Mouse (Mus musculus) olfactory bulb, adult 2 months (tissue): ENCODE results near the gene Atp11c. TPM values are rescaled to one million over a fixed set of nuclear protein-coding genes. Genes with fewer than 3 reads are reported as not detected.

Experiments used
- H3K27ac ChIP-seq: fragments of 200-500 bp; 2 replicates; pipeline ENCODE4 v1.5.1; 2012; ENCODE audit warnings: low read depth, low read length; ENCODE audit not compliant: insufficient read depth
- H3K4me1 ChIP-seq: fragments of 200-500 bp; 2 replicates; pipeline ENCODE4 v1.6.1; 2012; ENCODE audit warnings: low read length; ENCODE audit not compliant: control insufficient read depth, insufficient read depth
- H3K4me3 ChIP-seq: fragments of 200-500 bp; 2 replicates; pipeline ENCODE4 v1.5.1; 2012; ENCODE audit warnings: mild to moderate bottlenecking, low read depth, low read length, moderate library complexity; ENCODE audit not compliant: insufficient read depth
- CTCF ChIP-seq: fragments of 200-500 bp; IDR thresholded peaks from 2 replicates; pipeline ENCODE4 v1.5.1; 2012; ENCODE audit warnings: low read depth, mild to moderate bottlenecking, low read length, moderate library complexity; ENCODE audit not compliant: insufficient read depth
- POLR2A ChIP-seq: fragments of 200-500 bp; IDR thresholded peaks from 2 replicates; pipeline ENCODE4 v1.6.1; 2012; ENCODE audit warnings: mild to moderate bottlenecking, low read depth, low read length, moderate library complexity; ENCODE audit not compliant: insufficient read depth
- WGBS: fragments of 180-500 bp; shearing (Covaris S2); methylation state at CpG from one replicate; pipeline ENCODE4 v1.1.7; 2018; 5-methylcytosine and 5-hydroxymethylcytosine counted together
- polyA plus RNA-seq: library from polyadenylated mRNA; stranded (reverse); fragments of >200 nt; gene quantifications from 2 replicates; pipeline ENCODE4 v1.2.4, GENCODE M21; 2012; ENCODE audit warnings: low replicate concordance; ENCODE audit not compliant: missing spikeins, insufficient read depth, insufficient read length

Atp11c gene
- polyA plus RNA-seq, 1 experiment: not detected

GRCm38 (mm10) chrX:60544098-60544497, 48.4 kb downstream of the Atp11c start:
- no peak for TF ChIP-seq CTCF
- no peak for TF ChIP-seq POLR2A
- H3K4me1 ChIP-seq: peaks cover 4% of the 10 kb centered on the region
- no peak overlapping the region for H3K4me3 ChIP-seq
- 64% methylated on average over 4 of the region's 4 CpGs for WGBS
- no peak overlapping the region for H3K27ac ChIP-seq

- TF ChIP-seq POLR2A (no peak), CTCF (no peak)
- Histone ChIP-seq H3K4me1 (no peaks in the 10 kb centered on the region), H3K4me3 (no peak overlapping the region), H3K27ac (no peak overlapping the region)
- WGBS: 47% methylated on average over 1 of the region's 1 CpGs
Measured at GRCm38 (mm10) chrX:60542901-60543300, 49.6 kb downstream of the Atp11c start.

- Histone ChIP-seq H3K4me1 (no peaks in the 10 kb centered on the region), H3K4me3 (no peak within 1 kb of the TSS), H3K27ac (no peak within 1 kb of the TSS)
- TF ChIP-seq CTCF (no peak), POLR2A (no peak)
Measured at GRCm38 (mm10) chrX:60539149-60539548, 53.3 kb downstream of the Atp11c start, which contains the start of gene Gm7073. Gm7073 (minus strand) TSS chrX:60539249.

- H3K4me1 ChIP-seq: no peaks in the 10 kb centered on the region
- TF ChIP-seq CTCF: no peak
- TF ChIP-seq POLR2A: no peak
- no peak overlapping the region for H3K27ac ChIP-seq
- H3K4me3 ChIP-seq: no peak overlapping the region
Measured at GRCm38 (mm10) chrX:60503995-60504394, 88.5 kb downstream of the Atp11c start.

DNA sequence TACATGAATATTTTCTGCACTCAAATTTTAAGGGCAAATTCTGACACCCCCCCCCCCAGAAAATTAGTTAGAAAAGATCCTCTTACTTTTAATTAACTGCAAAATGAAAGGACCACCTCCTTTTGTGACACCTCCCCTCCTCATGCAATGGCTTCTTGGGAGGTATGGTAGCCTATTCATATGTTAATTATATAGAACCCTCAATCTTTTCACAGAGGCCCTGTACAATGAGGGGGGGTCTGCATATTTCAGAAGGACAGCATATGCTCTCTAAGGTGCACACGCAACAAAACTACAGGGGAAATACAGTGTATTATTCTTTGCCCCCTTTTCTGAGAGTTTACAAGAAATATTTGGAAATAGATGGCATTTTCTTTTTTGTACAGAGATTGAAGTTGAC, 94.7 kb downstream of the Atp11c start:
- Histone ChIP-seq H3K27ac (no peak overlapping the region), H3K4me1 (no peaks in the 10 kb centered on the region), H3K4me3 (no peak overlapping the region)
- TF ChIP-seq POLR2A: no peak
- TF ChIP-seq CTCF: no peak
- WGBS: 70% methylated on average over 1 of the region's 1 CpGs

DNA sequence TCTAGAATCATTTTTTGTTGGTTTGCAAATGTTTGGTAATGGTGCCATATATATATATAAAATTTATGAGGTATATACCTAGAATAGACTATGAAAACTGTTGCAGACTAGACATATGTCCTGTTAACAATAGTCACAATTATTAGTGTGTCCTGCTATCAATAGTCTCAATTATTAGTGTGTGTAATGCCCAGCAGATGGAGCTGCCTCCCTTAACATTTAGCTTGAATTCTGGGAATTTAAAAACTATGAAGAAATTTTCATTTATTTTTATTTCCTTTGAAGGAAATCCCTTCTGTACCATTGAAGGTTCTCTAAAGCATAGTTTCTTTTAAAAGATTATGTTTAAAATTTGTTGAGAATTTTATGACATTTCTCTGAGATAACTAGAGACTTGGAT, 97.2 kb downstream of the Atp11c start:
- H3K4me3 ChIP-seq: no peak overlapping the region
- H3K4me1 ChIP-seq: no peaks in the 10 kb centered on the region
- TF ChIP-seq CTCF (no peak), POLR2A (no peak)
- H3K27ac ChIP-seq: no peak overlapping the region

- Histone ChIP-seq H3K27ac (no peak overlapping the region), H3K4me3 (no peak overlapping the region), H3K4me1 (no peaks in the 10 kb centered on the region)
- TF ChIP-seq CTCF (no peak), POLR2A (no peak)
- WGBS: 18% methylated on average over 2 of the region's 2 CpGs
Measured at GRCm38 (mm10) chrX:60463786-60464185, 128.7 kb downstream of the Atp11c start.

DNA sequence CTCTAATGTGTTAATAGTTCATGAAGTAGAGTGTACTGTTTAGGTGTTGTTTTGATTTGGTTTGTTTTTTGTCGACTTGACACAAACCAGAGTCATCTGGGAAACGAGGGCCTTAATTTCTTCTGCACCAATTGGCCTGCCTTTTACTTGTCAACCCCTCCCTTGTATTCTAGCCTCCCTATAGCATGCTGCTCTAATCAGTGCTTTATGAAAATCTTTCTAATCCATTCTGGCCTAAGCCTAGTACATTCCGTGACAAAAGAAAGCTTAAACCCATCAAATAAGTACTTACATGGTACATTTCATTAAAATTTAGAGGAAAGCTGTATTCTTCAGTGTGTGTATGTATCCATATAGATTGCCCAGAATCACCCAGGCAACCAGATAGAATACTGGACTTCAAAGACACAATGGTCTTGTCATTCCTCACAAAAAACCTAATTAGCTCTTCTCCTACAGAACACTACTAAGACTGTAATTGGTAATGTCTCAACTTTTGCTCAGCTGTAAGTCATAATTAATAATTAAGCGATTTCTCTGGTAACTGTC, 177.9 kb downstream of the Atp11c start:
- TF ChIP-seq POLR2A (no peak), CTCF (no peak)
- 44% methylated on average over 4 of the region's 4 CpGs for WGBS
- no peak overlapping the region for H3K4me3 ChIP-seq
- no peak overlapping the region for H3K27ac ChIP-seq
- H3K4me1 ChIP-seq: no peaks in the 10 kb centered on the region

DNA sequence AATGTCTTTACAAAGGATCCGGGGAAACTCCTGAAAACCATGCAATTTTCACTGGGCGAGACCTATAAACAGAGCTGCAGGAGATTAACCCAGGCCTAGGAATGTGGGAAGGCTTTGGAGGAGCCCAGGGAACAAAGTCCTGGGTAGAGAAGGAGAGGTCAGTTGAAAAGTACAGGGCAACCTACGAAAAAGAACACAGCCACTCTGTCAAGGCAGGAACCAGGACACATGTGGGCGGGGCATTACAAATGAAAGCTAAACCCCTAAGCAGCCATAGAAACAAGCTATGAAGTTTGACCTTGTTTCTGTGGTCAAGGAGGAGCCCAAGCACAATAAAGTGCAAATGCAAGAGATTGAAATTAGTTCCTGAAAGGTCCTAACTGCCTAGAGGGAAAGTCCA, 186.8 kb downstream of the Atp11c start:
- Histone ChIP-seq H3K4me3 (no peak overlapping the region), H3K4me1 (no peaks in the 10 kb centered on the region), H3K27ac (no peak overlapping the region)
- TF ChIP-seq CTCF (no peak), POLR2A (no peak)
- WGBS: 91% methylated on average over 4 of the region's 4 CpGs

- Histone ChIP-seq H3K4me1 (no peaks in the 10 kb centered on the region), H3K4me3 (peak overlapping the region; percentile 88), H3K27ac (peak overlapping the region; percentile 83; the same call in 1 of the 2 replicates)
- TF ChIP-seq CTCF: peak; percentile 33; the same call in 1 of the 2 replicates
- TF ChIP-seq POLR2A: no peak
- WGBS: 13% methylated on average over 17 of the region's 17 CpGs
Measured at GRCm38 (mm10) chrX:60404668-60405044, 187.8 kb downstream of the Atp11c start.
